Mouse (Mus musculus) T-helper 17 cell (primary cell): ENCODE results near the gene Igsf21.

Experiments
- in situ Hi-C, 2 experiments: fragments of 300-600 bp; cut with MboI, MseI; formaldehyde crosslinking; loops; 1 replicate in 1 of 2; 2 replicates in 1 of 2; pipeline ENCODE4 v1.15.1; 2025; ENCODE audit warnings: high pct_unique_total_duplicates in 2 of 2

The Igsf21 gene

DNA sequence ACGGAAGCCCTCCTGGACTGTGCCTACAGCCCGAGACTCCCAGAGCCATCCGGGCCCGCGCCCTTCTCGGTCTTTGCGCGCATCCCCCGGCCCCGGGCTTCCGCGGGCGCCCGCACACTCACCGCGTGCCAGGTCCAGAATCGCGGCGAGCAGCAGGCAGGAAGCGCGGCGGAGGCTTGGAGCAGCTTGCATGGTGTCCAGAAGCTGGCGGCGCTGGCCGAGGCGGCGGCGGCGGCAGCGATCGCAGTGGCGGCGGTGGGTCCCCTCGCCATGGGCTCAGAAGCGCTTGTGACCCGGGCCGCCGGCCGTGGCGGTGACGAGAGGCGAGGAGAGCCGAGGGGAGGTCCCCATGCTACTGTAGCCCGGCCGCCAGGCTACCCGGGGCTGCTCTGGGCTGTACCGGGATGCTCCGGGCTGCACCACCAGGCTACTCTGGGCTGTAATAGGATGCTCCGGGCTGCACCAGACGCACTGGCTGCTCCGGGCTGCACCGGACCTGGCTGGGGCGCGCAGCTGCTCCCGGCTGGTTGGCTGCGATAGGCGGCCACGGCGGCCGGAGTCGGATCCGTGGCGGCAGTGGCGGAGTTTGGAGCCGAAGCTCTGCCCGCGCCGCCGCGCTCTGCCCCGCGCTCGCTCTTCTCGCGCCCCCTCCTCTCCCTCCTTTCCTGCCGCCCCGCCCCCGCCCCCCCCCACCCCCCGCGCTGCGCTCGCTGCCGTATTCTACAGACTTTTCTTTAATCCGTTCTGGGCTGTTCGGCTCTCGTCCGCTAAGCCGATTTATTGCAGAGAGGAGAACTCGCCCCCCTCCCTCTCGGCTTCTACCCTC is at the start of gene Igsf21:
Igsf21 (minus strand) TSS at position 605 of the 826 bp plus-strand sequence.
- in situ Hi-C loops, result loop anchor here in 1 of 2 experiments (10.0 kb wide), 1 partner anchor 298 kb away; no protein-coding TSS in a partner anchor

DNA sequence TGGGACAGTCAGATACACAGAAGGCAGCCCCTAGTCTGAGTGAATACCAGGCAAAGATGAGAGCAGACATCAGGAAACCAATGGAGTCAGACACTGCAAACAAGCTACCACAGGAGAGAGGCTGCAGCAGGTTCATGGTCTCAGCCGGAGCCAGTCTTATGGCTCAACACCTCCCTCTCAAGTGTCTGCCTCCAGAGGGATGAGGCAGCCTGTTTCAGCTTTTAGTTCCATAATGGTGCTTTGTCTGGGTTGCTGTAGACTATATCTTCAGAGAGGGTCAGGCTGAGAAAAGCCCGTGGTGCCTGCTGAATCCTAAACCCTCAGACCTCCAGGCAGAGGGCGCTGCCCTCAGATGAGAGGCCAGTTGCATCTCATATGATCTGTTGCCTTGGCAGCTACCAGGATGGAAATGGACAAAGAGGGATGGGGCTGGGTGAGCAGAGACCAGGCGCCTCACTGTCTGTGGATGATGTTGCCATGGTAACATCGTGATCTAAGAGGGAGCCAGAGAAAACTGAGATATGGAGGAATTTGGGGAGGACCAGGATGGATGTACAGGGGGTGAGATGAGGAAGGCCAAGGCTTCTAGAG is 39.2 kb upstream of the Igsf21 start:
- in situ Hi-C loops, result no loop called here

DNA sequence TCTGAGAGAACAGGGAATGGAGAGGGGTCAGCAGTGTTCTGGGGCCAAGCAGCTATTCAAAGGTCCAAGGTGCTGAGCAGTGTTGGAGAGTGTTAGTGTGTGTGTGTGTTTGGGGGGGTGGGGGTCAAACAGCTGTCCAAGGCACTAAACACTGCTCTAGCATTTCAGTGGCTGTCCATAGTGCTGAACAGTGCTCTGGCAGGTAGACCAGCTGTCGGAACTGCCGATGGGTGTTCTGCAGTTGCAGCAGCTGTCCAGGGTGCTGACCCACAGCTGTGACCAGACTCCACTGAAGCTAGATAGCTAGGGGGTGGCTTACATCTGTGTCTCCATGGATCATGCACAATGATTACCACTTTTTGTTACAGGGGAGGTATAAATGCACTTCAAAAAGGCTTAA is 36.8 kb upstream of the Igsf21 start:
- in situ Hi-C loops, result no loop called here

- in situ Hi-C loops, result no loop called here
These were observed 31.7 kb upstream of the Igsf21 start for GRCm38 (mm10) chr4:140278269-140278668.

- in situ Hi-C loops, result no loop called here
These were observed 25.3 kb upstream of the Igsf21 start for GRCm38 (mm10) chr4:140271913-140272312.

GRCm38 (mm10) chr4:140270451-140270850 is 23.9 kb upstream of the Igsf21 start:
- in situ Hi-C loops, result no loop called here

GRCm38 (mm10) chr4:140269184-140269840 is 22.7 kb upstream of the Igsf21 start:
- in situ Hi-C loops, result no loop called here

DNA sequence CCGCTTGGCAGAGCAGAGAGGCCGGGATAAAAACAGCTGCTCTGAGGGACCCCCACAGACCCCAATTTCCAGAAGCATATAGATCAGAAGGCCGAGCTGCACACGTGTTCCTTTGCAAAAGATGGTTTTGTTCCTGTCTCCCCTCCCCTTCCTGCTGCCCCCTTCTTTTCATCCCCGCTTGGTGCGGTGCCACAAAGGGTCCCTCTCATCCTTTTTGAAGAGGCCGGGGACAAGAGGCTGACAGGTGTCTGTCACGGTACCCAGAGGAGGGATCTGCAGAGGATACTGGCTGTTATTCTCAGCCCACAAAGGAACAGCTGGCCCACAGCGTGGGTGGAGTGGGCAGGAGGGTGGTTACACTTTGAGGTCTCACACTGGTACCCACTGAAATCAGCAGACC is 21.3 kb upstream of the Igsf21 start:
- in situ Hi-C loops, result no loop called here

GRCm38 (mm10) chr4:140267086-140267485 is 20.5 kb upstream of the Igsf21 start:
- in situ Hi-C loops, result no loop called here

GRCm38 (mm10) chr4:140258968-140259367 is 12.4 kb upstream of the Igsf21 start:
- in situ Hi-C loops, result no loop called here

GRCm38 (mm10) chr4:140252369-140252768 is 5.8 kb upstream of the Igsf21 start:
- in situ Hi-C loops, result no loop called here

- in situ Hi-C loops, result loop anchor here in 1 of 2 experiments (10.0 kb wide), 1 partner anchor 296 kb away; no protein-coding TSS in a partner anchor
These were observed 2.6 kb upstream of the Igsf21 start for GRCm38 (mm10) chr4:140249011-140249744.

- in situ Hi-C loops, result loop anchor here in 1 of 2 experiments (10.0 kb wide), 1 partner anchor 296 kb away; no protein-coding TSS in a partner anchor
These were observed 1.8 kb upstream of the Igsf21 start for GRCm38 (mm10) chr4:140248396-140248795.

- in situ Hi-C loops, result loop anchor here in 1 of 2 experiments (10.0 kb wide), 1 partner anchor 297 kb away; no protein-coding TSS in a partner anchor
These were observed 721 bp upstream of the Igsf21 start for GRCm38 (mm10) chr4:140247006-140248003.

DNA sequence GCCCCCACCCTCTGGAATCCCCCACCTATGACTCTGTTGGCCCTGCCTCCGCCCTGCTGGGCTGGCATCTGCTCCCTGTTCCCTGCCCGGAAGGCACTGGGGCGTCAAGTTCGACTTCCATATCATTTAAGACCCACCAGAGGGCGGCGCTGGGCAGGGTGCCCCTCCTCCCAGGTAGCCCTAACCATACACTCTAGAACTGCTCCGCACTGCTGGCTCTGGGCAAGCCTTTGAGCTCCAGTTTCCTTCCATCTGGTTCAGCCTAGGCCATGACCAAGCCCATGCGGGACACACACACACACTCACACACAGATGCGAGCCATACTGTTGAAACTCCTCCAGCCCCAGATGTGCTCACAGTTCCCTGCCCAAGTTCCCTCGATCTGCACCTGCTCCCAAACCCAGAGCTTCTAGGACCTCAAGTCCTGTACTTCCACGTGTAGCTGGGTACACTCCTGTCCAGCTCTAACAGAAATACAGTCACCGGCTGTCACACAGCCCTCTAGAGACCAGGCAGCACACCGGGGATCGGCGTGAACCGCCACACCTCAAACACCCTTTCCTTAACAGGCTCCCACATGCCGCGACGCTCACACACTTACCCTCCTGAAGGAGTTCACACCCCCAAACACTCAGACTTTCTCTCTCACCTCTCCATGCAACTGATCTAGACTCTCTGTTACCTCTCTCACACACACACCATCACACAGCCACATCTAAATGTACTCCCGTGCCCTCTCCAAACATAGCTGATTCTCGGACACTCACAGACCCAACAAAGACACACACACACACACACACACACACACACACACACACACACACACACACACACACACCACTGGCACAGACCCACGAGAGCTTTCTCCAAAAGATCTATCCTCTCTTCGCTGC is 1.1 kb downstream of the Igsf21 start:
- in situ Hi-C loops, result loop anchor here in 1 of 2 experiments (10.0 kb wide), 1 partner anchor 299 kb away; no protein-coding TSS in a partner anchor

DNA sequence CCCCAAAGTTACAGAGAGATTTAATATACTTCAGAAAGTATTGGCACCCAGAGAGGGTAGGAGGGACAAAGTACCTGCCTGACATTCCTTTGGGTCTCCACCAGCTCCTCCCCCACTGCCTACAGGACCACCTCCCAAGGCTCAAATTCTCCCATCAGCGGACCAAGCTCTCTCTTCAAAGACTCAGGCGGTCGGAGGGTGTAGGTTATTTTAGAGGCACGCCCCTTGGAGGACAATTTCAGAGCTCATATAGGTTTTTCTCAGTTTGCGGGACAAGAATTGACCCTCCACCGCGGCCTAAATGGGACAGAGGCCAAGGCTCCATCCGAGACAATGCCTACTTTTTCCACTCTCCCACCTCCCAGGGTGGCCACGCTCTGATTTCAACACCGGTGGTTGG is 1.7 kb downstream of the Igsf21 start:
- in situ Hi-C loops, result loop anchor here in 1 of 2 experiments (10.0 kb wide), 1 partner anchor 300 kb away; no protein-coding TSS in a partner anchor

DNA sequence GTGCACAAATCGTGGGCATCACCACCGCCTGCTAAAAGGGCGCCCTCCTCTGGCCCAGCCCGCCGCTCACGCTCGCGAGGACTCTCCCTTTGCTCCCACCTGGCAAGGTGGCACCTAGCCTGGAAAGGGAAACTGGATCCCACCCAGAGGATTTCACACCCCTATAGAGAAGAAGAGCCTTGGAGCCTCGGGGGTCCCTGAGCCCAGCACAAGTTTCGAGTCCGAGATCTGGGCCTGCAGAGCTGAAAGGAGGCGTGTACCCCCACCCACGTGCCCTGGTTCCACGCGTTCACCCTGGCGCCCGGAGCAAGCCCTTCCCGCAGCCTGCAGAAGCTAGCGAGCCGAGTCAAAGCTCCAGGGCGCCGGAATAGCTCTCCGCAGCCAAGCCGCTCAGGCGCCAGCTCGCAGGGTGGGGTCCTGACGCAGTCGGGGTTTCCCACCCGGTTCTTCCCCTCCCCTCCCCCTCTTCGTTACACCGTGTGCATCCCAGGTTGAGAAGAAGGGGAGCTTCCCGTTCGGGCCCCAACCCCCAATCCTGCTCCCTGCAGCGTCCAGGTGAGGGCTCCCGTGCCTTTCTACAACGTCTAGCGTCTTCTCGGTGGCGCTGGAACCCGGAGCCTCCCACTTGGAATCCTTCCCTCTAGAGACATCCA is 2.3 kb downstream of the Igsf21 start:
- in situ Hi-C loops, result loop anchor here in 1 of 2 experiments (10.0 kb wide), 1 partner anchor 301 kb away; no protein-coding TSS in a partner anchor

DNA sequence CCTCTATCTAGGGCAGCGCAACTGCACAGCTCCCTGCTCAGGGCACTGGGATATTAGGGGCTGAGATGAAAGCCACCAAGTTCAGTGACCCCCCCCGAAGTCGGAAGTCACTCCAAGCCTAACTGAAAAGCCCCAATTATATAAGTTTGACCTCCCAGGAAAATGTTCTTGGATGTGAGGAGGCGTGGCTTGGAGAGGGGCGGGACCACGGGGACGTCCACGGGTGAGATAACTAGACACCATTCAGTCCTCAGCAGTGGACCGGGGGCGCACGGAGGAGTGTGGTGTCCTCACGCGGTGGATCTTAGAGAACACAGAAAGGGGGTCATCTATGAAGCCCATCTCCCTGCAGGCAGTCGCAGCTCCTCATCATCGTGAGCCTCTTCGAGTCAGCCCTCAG is 3.4 kb downstream of the Igsf21 start:
- in situ Hi-C loops, result loop anchor here in 1 of 2 experiments (10.0 kb wide), 1 partner anchor 302 kb away; no protein-coding TSS in a partner anchor
